Mouse (Mus musculus) CH12.LX (cell line): ENCODE data around the gene Taf15. TPM values are rescaled to one million over a fixed set of nuclear protein-coding genes. Genes with fewer than 3 reads are reported as not detected.

Source experiments
- DNase-seq: peaks from one replicate; pipeline ENCODE4 v3.0.0-alpha.2; 2013; ENCODE audit errors: extremely low read depth
- H3K27ac ChIP-seq: 2 replicates; pipeline ENCODE4 v1.5.1; 2012; ENCODE audit warnings: low read depth, mild to moderate bottlenecking, control low read depth, moderate library complexity; ENCODE audit not compliant: insufficient read depth
- H3K27me3 ChIP-seq: replicated peaks from 2 replicates; pipeline ENCODE3; 2012; ENCODE audit warnings: inconsistent platforms
- H3K36me3 ChIP-seq, 2 experiments: replicated peaks in 1 of 2; 2 replicates each; pipeline versions ENCODE3 to v1.6.1; 2012; ENCODE audit warnings: inconsistent platforms in 1 of 2, low read length in 1 of 2, mild to moderate bottlenecking in 1 of 2, mixed read lengths in 1 of 2, moderate library complexity in 1 of 2; ENCODE audit not compliant: control insufficient read depth in 1 of 2, insufficient read depth in 1 of 2
- H3K4me1 ChIP-seq, 2 experiments: 2 replicates each; pipeline ENCODE4 v1.6.1; 2012; ENCODE audit warnings: inconsistent platforms in 1 of 2, moderate library complexity in 1 of 2; ENCODE audit not compliant: insufficient read depth in 2 of 2, control insufficient read depth in 1 of 2
- H3K4me2 ChIP-seq: 2 replicates; pipeline ENCODE4 v1.6.1; 2012; ENCODE audit warnings: low read depth, mild to moderate bottlenecking, control low read depth; ENCODE audit not compliant: poor library complexity, insufficient read depth, severe bottlenecking
- H3K4me3 ChIP-seq, 3 experiments: fragments of 150-350 bp in 1 of 3; sonication (generic) in 1 of 3; replicated peaks in 1 of 3; 2 replicates each; pipeline versions ENCODE3 to v1.5.1; 2011 to 2012; ENCODE audit warnings: low read depth in 2 of 3, low read length in 2 of 3, mild to moderate bottlenecking in 2 of 3, moderate library complexity in 2 of 3, control low read depth in 1 of 3, improper control_type of control experiment in 1 of 3, inconsistent platforms in 1 of 3, mixed read lengths in 1 of 3; ENCODE audit not compliant: poor library complexity in 1 of 3
- H3K79me2 ChIP-seq: replicated peaks from 2 replicates; pipeline ENCODE4 v1.6.1; 2012; ENCODE audit warnings: mild to moderate bottlenecking, moderate library complexity; ENCODE audit not compliant: control insufficient read depth, poor library complexity, insufficient read depth, severe bottlenecking; ENCODE audit errors: extremely low read depth
- H3K9ac ChIP-seq: 2 replicates; pipeline ENCODE4 v1.6.1; 2012; ENCODE audit warnings: low read depth, mild to moderate bottlenecking, control low read depth, moderate library complexity; ENCODE audit not compliant: insufficient read depth
- H3K9me3 ChIP-seq: replicated peaks from 2 replicates; pipeline ENCODE3; 2012; ENCODE audit warnings: low read length, inconsistent platforms, mixed read lengths
- CHD1 ChIP-seq: IDR thresholded peaks from 2 replicates; pipeline ENCODE4 v1.6.1; 2012; ENCODE audit warnings: low read depth, low read length, improper control_type of control experiment, inconsistent platforms
- CHD2 ChIP-seq: IDR thresholded peaks from 2 replicates; pipeline ENCODE4 v1.6.1; 2011; ENCODE audit warnings: low read length, improper control_type of control experiment
- E2F4 ChIP-seq: IDR thresholded peaks from 2 replicates; pipeline ENCODE4 v1.6.1; 2011; ENCODE audit warnings: low read depth, low read length, improper control_type of control experiment; ENCODE audit not compliant: insufficient replicate concordance
- EP300 ChIP-seq: IDR thresholded peaks from 2 replicates; pipeline ENCODE4 v1.6.1; 2011; ENCODE audit warnings: low read length, improper control_type of control experiment
- ETS1 ChIP-seq: conservative IDR thresholded peaks from 2 replicates; pipeline ENCODE4 v1.6.1; 2012; ENCODE audit warnings: low read depth, mild to moderate bottlenecking, inconsistent platforms, low read length, improper control_type of control experiment, moderate library complexity
- HCFC1 ChIP-seq: IDR thresholded peaks from 2 replicates; pipeline ENCODE4 v1.6.1; 2012; ENCODE audit warnings: low read depth, mild to moderate bottlenecking, inconsistent platforms, low read length, improper control_type of control experiment
- IRF4 ChIP-seq: IDR thresholded peaks from 2 replicates; pipeline ENCODE4 v1.6.1; 2014; ENCODE audit warnings: low read depth, mild to moderate bottlenecking, inconsistent platforms, low read length, improper control_type of control experiment
- JUN ChIP-seq: IDR thresholded peaks from 2 replicates; pipeline ENCODE4 v1.6.1; 2011; ENCODE audit warnings: low read depth, mild to moderate bottlenecking, low read length, improper control_type of control experiment, moderate library complexity; ENCODE audit not compliant: insufficient read depth
- JUND ChIP-seq: conservative IDR thresholded peaks from 2 replicates; pipeline ENCODE4 v1.6.1; 2011; ENCODE audit warnings: low read depth, low read length, improper control_type of control experiment
- KAT2A ChIP-seq: IDR thresholded peaks from 2 replicates; pipeline ENCODE4 v1.6.1; 2012; ENCODE audit warnings: low read length, improper control_type of control experiment, inconsistent platforms; ENCODE audit not compliant: insufficient replicate concordance
- MAX ChIP-seq: IDR thresholded peaks from 2 replicates; pipeline ENCODE4 v1.6.1; 2011; ENCODE audit warnings: low read length, improper control_type of control experiment
- MAZ ChIP-seq: IDR thresholded peaks from 2 replicates; pipeline ENCODE4 v1.6.1; 2012; ENCODE audit warnings: low read depth, mild to moderate bottlenecking, inconsistent platforms, low read length, improper control_type of control experiment, moderate library complexity
- NRF1 ChIP-seq: IDR thresholded peaks from 2 replicates; pipeline ENCODE4 v1.6.1; 2014; ENCODE audit warnings: low read depth, mild to moderate bottlenecking, inconsistent platforms, low read length, improper control_type of control experiment, moderate library complexity
- PAX5 ChIP-seq: IDR thresholded peaks from 2 replicates; pipeline ENCODE4 v1.6.1; 2012; ENCODE audit warnings: low read length, inconsistent platforms, mixed read lengths
- POLR2A ChIP-seq: IDR thresholded peaks from 2 replicates; pipeline ENCODE4 v1.6.1; 2011; ENCODE audit warnings: low read depth, mild to moderate bottlenecking, improper control_type of control experiment, low read length
- POLR2AphosphoS2 ChIP-seq: IDR thresholded peaks from 2 replicates; pipeline ENCODE4 v1.6.1; 2011; ENCODE audit warnings: low read depth, low read length, improper control_type of control experiment
- SMC3 ChIP-seq: IDR thresholded peaks from 2 replicates; pipeline ENCODE4 v1.6.1; 2011; ENCODE audit warnings: low read depth, low read length, improper control_type of control experiment
- TCF12 ChIP-seq: IDR thresholded peaks from 2 replicates; pipeline ENCODE4 v1.6.1; 2014; ENCODE audit warnings: low read depth, mild to moderate bottlenecking, inconsistent platforms, low read length, improper control_type of control experiment
- USF1 ChIP-seq: IDR thresholded peaks from 2 replicates; pipeline ENCODE4 v1.6.1; 2014; ENCODE audit warnings: low read depth, mild to moderate bottlenecking, inconsistent platforms, low read length, improper control_type of control experiment
- USF2 ChIP-seq: conservative IDR thresholded peaks from 2 replicates; pipeline ENCODE4 v1.6.1; 2011; ENCODE audit warnings: low read depth, low read length, improper control_type of control experiment
- ZC3H11A ChIP-seq: IDR thresholded peaks from 2 replicates; pipeline ENCODE4 v1.6.1; 2012; ENCODE audit warnings: low read depth, mild to moderate bottlenecking, inconsistent platforms, low read length, improper control_type of control experiment
- ZKSCAN1 ChIP-seq: IDR thresholded peaks from 2 replicates; pipeline ENCODE4 v1.6.1; 2012; ENCODE audit warnings: low read depth, inconsistent platforms, low read length, improper control_type of control experiment, borderline replicate concordance
- ZNF384 ChIP-seq: IDR thresholded peaks from 2 replicates; pipeline ENCODE4 v1.6.1; 2012; ENCODE audit warnings: low read depth, low read length, improper control_type of control experiment, inconsistent platforms
- dilution Hi-C: fragments of 300-500 bp; cut with MboI; formaldehyde crosslinking; loops from 2 replicates; pipeline ENCODE4 v1.14.3; 2020; ENCODE audit warnings: low sequenced_read_pairs; ENCODE audit not compliant: extremely low pct_unique_long_range_greater_than_20kb, extremely low pct_ligation_motif_present
- in situ Hi-C: fragments of 300-500 bp; cut with MboI; formaldehyde crosslinking; loops from 3 replicates; pipeline ENCODE4 v1.14.3; 2019; ENCODE audit warnings: low sequenced_read_pairs, low pct_ligation_motif_present, low pct_unique_long_range_greater_than_20kb, mixed read lengths
- polyA plus RNA-seq: library from polyadenylated mRNA; unstranded; fragments of >175 nt; gene quantifications from 2 replicates; pipeline ENCODE4 v1.2.1, GENCODE M21; 2012; ENCODE audit warnings: low read depth; ENCODE audit not compliant: insufficient read length
- total RNA-seq, 2 experiments: library from RNA; depleted of rRNA; stranded (reverse); fragments of 300-350 nt in 1 of 2; fragments of >200 nt in 1 of 2; gene quantifications; 2 replicates each; pipeline ENCODE4 v1.2.3; 2012 to 2014

The Taf15 gene
- total and polyA plus RNA-seq, 3 experiments, result 38.8 to 367 (median 69.8) TPM

DNA sequence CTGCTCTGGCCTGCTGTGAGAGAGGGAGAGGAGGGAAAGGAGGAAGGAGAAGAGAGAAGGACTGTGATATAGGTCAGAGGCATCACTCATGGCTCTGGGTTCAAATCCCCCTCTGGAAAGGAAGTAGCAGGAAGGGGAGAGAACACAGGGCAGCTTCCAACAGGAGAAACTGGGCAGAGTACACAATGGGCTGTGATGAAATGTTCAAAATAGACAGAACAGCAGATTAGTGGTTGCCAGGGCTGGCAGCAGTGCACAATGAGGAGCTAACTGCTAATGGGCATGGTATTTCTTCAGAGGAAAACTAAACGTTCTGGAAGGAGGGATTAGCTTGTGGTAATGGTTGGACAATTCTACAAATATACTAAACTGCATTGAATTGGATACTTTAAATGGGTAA lies 22.3 kb upstream of the Taf15 start:
- Histone ChIP-seq H3K4me2 (no peak overlapping the region), H3K27me3 (peaks cover 73% of the 10 kb centered on the region)
- dilution Hi-C loops, result no loop called here

DNA sequence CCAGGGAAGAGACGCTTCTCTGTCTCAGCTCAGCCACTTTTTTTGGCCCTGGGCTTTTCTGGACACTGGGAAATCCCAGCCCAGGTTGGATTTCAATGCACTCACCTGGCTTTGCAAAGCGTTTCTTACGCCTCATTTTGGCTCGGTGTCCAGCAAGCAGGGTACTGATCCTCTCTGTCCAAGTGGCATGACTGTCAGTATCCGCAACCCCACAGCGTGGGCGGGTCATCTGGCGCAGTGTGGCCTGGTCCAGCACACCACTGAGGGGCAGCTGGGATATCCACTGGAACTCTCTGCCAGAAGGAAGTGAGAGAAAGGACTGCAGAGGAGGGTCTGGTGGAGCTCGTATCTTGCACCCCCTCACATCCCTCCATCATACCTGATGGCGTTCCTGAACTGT lies 21.6 kb upstream of the Taf15 start:
- no peak overlapping the region for H3K4me3 ChIP-seq
- H3K27me3 ChIP-seq, result peaks cover 71% of the 10 kb centered on the region
- in situ Hi-C loops (no loop called here), dilution Hi-C loops (no loop called here)
- TF ChIP-seq JUN, result no peak
- TF ChIP-seq CHD2, result no peak
- TF ChIP-seq USF2, result no peak
- TF ChIP-seq ETS1, result no peak
- TF ChIP-seq MAZ, result no peak
- no peak for TF ChIP-seq E2F4
- TF ChIP-seq NRF1, result no peak
- no peak for TF ChIP-seq ZNF384
- TF ChIP-seq USF1, result no peak
- TF ChIP-seq ZKSCAN1, result no peak
- no peak for TF ChIP-seq PAX5
- TF ChIP-seq CHD1, result no peak
- TF ChIP-seq JUND, result no peak
- no peak for TF ChIP-seq ZC3H11A
- no peak for TF ChIP-seq IRF4
- H3K27ac ChIP-seq, result no peak overlapping the region
- H3K36me3 ChIP-seq, result no peaks in the 10 kb centered on the region
- no peak for DNase-seq
- no peaks in the 10 kb centered on the region for H3K79me2 ChIP-seq
- no peak overlapping the region for H3K4me2 ChIP-seq
- H3K4me1 ChIP-seq, result peaks cover 0 to 5% of the 10 kb centered on the region in 2 experiments; a peak in 3 of 4 replicates
- no peak overlapping the region for H3K9ac ChIP-seq
- no peaks in the 10 kb centered on the region for H3K9me3 ChIP-seq

More for the DNA sequence above, 22.3 kb upstream of the Taf15 start:
- DNase-seq, result no peak
- H3K4me1 ChIP-seq, result peaks cover 0 to 2% of the 10 kb centered on the region in 2 experiments; a peak in 3 of 4 replicates
- TF ChIP-seq POLR2AphosphoS2, result no peak
- no peak for TF ChIP-seq SMC3
- TF ChIP-seq IRF4, result no peak
- no peak for TF ChIP-seq JUND
- no peak for TF ChIP-seq NRF1
- no peak for TF ChIP-seq ZKSCAN1
- TF ChIP-seq EP300, result no peak
- no peak for TF ChIP-seq MAZ
- no peak for TF ChIP-seq POLR2A
- no peak for TF ChIP-seq KAT2A
- TF ChIP-seq HCFC1, result no peak
- TF ChIP-seq JUN, result no peak
- no peak for TF ChIP-seq TCF12
- TF ChIP-seq USF2, result no peak
- TF ChIP-seq PAX5, result no peak
- TF ChIP-seq MAX, result no peak
- TF ChIP-seq, all 38 proteins: peak for 0
- H3K79me2 ChIP-seq, result no peaks in the 10 kb centered on the region
- in situ Hi-C loops, result no loop called here
- H3K9me3 ChIP-seq, result no peaks in the 10 kb centered on the region
- no peak overlapping the region for H3K27ac ChIP-seq
- H3K4me3 ChIP-seq, result no peak overlapping the region
- H3K36me3 ChIP-seq, result no peaks in the 10 kb centered on the region
- no peak overlapping the region for H3K9ac ChIP-seq
